Mouse (Mus musculus) lung, postnatal 0 days (tissue): Measurements from ENCODE around the gene Smg1.

Experiments
- CTCF ChIP-seq: IDR thresholded peaks from 2 replicates; pipeline ENCODE4 v1.5.1; 2016; ENCODE audit warnings: antibody characterized with exemption, mild to moderate bottlenecking
- EP300 ChIP-seq: IDR thresholded peaks from 2 replicates; pipeline ENCODE4 v1.6.1; 2016; ENCODE audit warnings: antibody characterized with exemption, mild to moderate bottlenecking, control low read depth

DNA sequence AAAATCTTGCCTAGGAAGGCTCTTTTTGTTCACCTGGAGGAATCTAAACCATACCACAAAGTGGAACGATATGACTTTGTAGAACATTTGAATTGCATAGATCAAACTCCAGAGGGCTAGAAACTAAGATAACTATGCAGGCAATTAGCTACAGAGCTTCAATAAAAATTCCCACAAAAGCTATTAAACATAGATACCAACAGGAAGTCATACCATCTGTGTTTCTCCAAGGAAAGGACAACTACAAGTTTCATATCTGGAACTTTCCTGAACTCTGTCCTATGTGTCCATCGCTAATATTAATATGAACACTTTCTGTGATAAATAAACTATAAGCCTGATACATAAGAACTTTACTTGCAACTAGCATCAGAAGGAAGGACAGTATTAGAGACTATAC, 23.7 kb downstream of the Smg1 start:
- TF ChIP-seq CTCF (no peak), EP300 (no peak)
